Mouse (Mus musculus): Measurements from ENCODE around the gene Sulf2. TPM values are rescaled to one million over a fixed set of nuclear protein-coding genes. Genes with fewer than 3 reads are reported as not detected.

Gene Sulf2
- polyA plus RNA-seq, 1 experiment = 234 TPM

GRCm38 (mm10) chr2:166059684-166060423 is 95.6 kb downstream of the Sulf2 start:
- Histone ChIP-seq H3K4me1 (ENCODE audit: control insufficient read depth, insufficient read depth, low read length) (no peaks in the 10 kb centered on the region), H3K4me3 (ENCODE audit: insufficient read depth, low read length) (no peak overlapping the region), H3K27ac (ENCODE audit: insufficient read depth, low read length) (no peak overlapping the region)
- TF ChIP-seq POLR2A (IDR thresholded peaks at IDR 0.05; ENCODE audit: low read depth, low read length) = no peak
- TF ChIP-seq CTCF (IDR thresholded peaks at IDR 0.05; ENCODE audit: borderline replicate concordance, insufficient read depth, low read length) = peak; percentile 53

GRCm38 (mm10) chr2:166054002-166054539 is 101.4 kb downstream of the Sulf2 start:
- Histone ChIP-seq H3K4me3 (ENCODE audit: insufficient read depth, low read length) (no peak overlapping the region), H3K27ac (ENCODE audit: insufficient read depth, low read length) (no peak overlapping the region)
- TF ChIP-seq CTCF (IDR thresholded peaks at IDR 0.05; ENCODE audit: borderline replicate concordance, insufficient read depth, low read length) (no peak), POLR2A (IDR thresholded peaks at IDR 0.05; ENCODE audit: low read depth, low read length) (no peak)

GRCm38 (mm10) chr2:166051966-166052365 is 103.5 kb downstream of the Sulf2 start:
- no peaks in the 10 kb centered on the region for H3K4me1 ChIP-seq (ENCODE audit: control insufficient read depth, insufficient read depth, low read length)
- no peak for TF ChIP-seq POLR2A (IDR thresholded peaks at IDR 0.05; ENCODE audit: low read depth, low read length)
- TF ChIP-seq CTCF (IDR thresholded peaks at IDR 0.05; ENCODE audit: borderline replicate concordance, insufficient read depth, low read length) = no peak
- no peak overlapping the region for H3K27ac ChIP-seq (ENCODE audit: insufficient read depth, low read length)
- no peak overlapping the region for H3K4me3 ChIP-seq (ENCODE audit: insufficient read depth, low read length)

More at GRCm38 (mm10) chr2:166054002-166054539, 101.4 kb downstream of the Sulf2 start:
- H3K4me1 ChIP-seq (ENCODE audit: control insufficient read depth, insufficient read depth, low read length) = no peaks in the 10 kb centered on the region

GRCm38 (mm10) chr2:166051421-166051820 is 104.0 kb downstream of the Sulf2 start:
- Histone ChIP-seq H3K4me3 (ENCODE audit: insufficient read depth, low read length) (no peak overlapping the region), H3K4me1 (ENCODE audit: control insufficient read depth, insufficient read depth, low read length) (no peaks in the 10 kb centered on the region), H3K27ac (ENCODE audit: insufficient read depth, low read length) (no peak overlapping the region)
- TF ChIP-seq POLR2A (IDR thresholded peaks at IDR 0.05; ENCODE audit: low read depth, low read length) (no peak), CTCF (IDR thresholded peaks at IDR 0.05; ENCODE audit: borderline replicate concordance, insufficient read depth, low read length) (no peak)

- peaks cover 15% of the 10 kb centered on the region for H3K4me1 ChIP-seq (ENCODE audit: control insufficient read depth, insufficient read depth, low read length)
- H3K27ac ChIP-seq (ENCODE audit: insufficient read depth, low read length) = no peak overlapping the region
- H3K4me3 ChIP-seq (ENCODE audit: insufficient read depth, low read length) = no peak overlapping the region
Measured at GRCm38 (mm10) chr2:166048852-166049251, 106.6 kb downstream of the Sulf2 start.

GRCm38 (mm10) chr2:166047931-166048330 is 107.5 kb downstream of the Sulf2 start:
- TF ChIP-seq POLR2A (IDR thresholded peaks at IDR 0.05; ENCODE audit: low read depth, low read length) = no peak
- TF ChIP-seq CTCF (IDR thresholded peaks at IDR 0.05; ENCODE audit: borderline replicate concordance, insufficient read depth, low read length) = no peak

More at GRCm38 (mm10) chr2:166048852-166049251, 106.6 kb downstream of the Sulf2 start:
- TF ChIP-seq POLR2A (IDR thresholded peaks at IDR 0.05; ENCODE audit: low read depth, low read length) = no peak

GRCm38 (mm10) chr2:166045549-166046501 is 109.6 kb downstream of the Sulf2 start:
- TF ChIP-seq CTCF (IDR thresholded peaks at IDR 0.05; ENCODE audit: borderline replicate concordance, insufficient read depth, low read length) = peak; percentile 46; the same call in 1 of the 2 replicates
- no peak for TF ChIP-seq POLR2A (IDR thresholded peaks at IDR 0.05; ENCODE audit: low read depth, low read length)
- H3K4me1 ChIP-seq (ENCODE audit: control insufficient read depth, insufficient read depth, low read length) = peaks cover 20% of the 10 kb centered on the region
- no peak overlapping the region for H3K4me3 ChIP-seq (ENCODE audit: insufficient read depth, low read length)
- peak overlapping the region; percentile 52 for H3K27ac ChIP-seq (ENCODE audit: insufficient read depth, low read length)

More at GRCm38 (mm10) chr2:166047931-166048330, 107.5 kb downstream of the Sulf2 start:
- Histone ChIP-seq H3K27ac (ENCODE audit: insufficient read depth, low read length) (no peak overlapping the region), H3K4me3 (ENCODE audit: insufficient read depth, low read length) (no peak overlapping the region), H3K4me1 (ENCODE audit: control insufficient read depth, insufficient read depth, low read length) (peaks cover 15% of the 10 kb centered on the region)

- Histone ChIP-seq H3K4me1 (ENCODE audit: control insufficient read depth, insufficient read depth, low read length) (peaks cover 20% of the 10 kb centered on the region), H3K27ac (ENCODE audit: insufficient read depth, low read length) (peak overlapping the region; percentile 52; the same call in 1 of the 2 replicates), H3K4me3 (ENCODE audit: insufficient read depth, low read length) (no peak overlapping the region)
- TF ChIP-seq POLR2A (IDR thresholded peaks at IDR 0.05; ENCODE audit: low read depth, low read length) (no peak), CTCF (IDR thresholded peaks at IDR 0.05; ENCODE audit: borderline replicate concordance, insufficient read depth, low read length) (no peak)
Measured at GRCm38 (mm10) chr2:166045006-166045405, 110.5 kb downstream of the Sulf2 start.

GRCm38 (mm10) chr2:166042542-166042941 is 112.9 kb downstream of the Sulf2 start:
- Histone ChIP-seq H3K27ac (ENCODE audit: insufficient read depth, low read length) (no peak overlapping the region), H3K4me1 (ENCODE audit: control insufficient read depth, insufficient read depth, low read length) (peaks cover 20% of the 10 kb centered on the region), H3K4me3 (ENCODE audit: insufficient read depth, low read length) (no peak overlapping the region)
- TF ChIP-seq CTCF (IDR thresholded peaks at IDR 0.05; ENCODE audit: borderline replicate concordance, insufficient read depth, low read length) = no peak
